In the genomic region with DNA sequence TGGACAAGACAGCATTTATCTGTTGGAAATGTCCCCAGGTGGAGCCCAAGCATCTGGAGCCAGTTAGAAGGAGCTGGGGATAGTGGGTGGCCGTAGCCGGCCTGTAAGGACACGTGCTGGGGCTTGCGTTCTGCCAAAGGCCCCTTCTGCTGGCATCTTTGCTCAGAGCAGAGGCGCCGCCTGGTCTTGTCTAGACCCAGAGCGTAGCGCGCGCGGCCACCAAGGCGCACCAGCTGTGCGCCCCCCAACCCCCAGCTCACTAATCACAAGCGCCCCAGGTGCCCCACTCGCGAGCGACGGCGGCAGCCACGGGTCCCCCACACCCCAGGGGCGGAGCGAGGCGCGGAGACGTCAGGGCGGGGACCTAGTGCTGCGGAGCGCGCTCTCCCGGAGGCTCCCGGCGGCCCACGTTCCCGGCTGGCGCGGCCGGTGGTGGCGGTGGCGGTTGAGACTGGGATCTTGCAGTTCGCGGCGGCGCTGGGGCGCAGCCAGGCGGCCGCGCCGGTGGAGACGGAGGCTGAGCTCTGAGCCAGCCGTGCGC, we compare ENCODE assay signal across 9 mouse cellular contexts. TPM values are rescaled to one million over a fixed set of nuclear protein-coding genes. Genes with fewer than 3 reads are reported as not detected.
A peak's percentile ranks its signal among the peaks of the same experiment; 100 is the strongest.
DNase-seq lines count a peak whose midpoint lies in the region; ATAC-seq lines count a peak whose summit lies in the region.
"Had no signal": no experiment of that assay in that cellular context is flagged by ENCODE, and none has a peak within 500 bp of the region (broad histone marks: within the 10 kb centered on the region; RNA-seq: fewer than 3 reads in every experiment).

A gene (plus strand): TSS at position 514 of the 541 bp plus-strand sequence.

- H3K4me2 ChIP-seq in embryonic facial prominence, embryonic 15.5 days (replicated peaks), result peak within 1 kb of the TSS; percentile 87
- peak within 1 kb of the TSS; percentile 76 for H3K4me2 ChIP-seq in heart, embryonic 13.5 days

- H3K9me3 ChIP-seq in embryonic facial prominence, embryonic 15.5 days (replicated peaks), result no peaks in the 10 kb centered on the region
- H3K9me3 ChIP-seq in heart, embryonic 13.5 days, result no peaks in the 10 kb centered on the region

- peak within 1 kb of the TSS; percentile 87 for H3K27ac ChIP-seq in embryonic facial prominence, embryonic 15.5 days (replicated peaks)
- peak within 1 kb of the TSS; percentile 98 for H3K27ac ChIP-seq in heart, embryonic 13.5 days (replicated peaks)
- H3K27ac ChIP-seq: macrophage had no signal

- DNase-seq in kidney, adult 18-20 months, result peak; percentile 16
- DNase-seq in kidney, adult 8-10 months, result no peak
- DNase-seq in layer of hippocampus, adult 8-10 months (ENCODE audit: low spot score in 2 of 2), result peak; percentile 34 to 62
- DNase-seq in lung, adult 18-20 months, result peak; percentile 40 to 56
- DNase-seq in ovary, postnatal 36 days (ENCODE audit: low spot score), result peak; percentile 74
- DNase-seq in urinary bladder, postnatal 36 days (ENCODE audit: low spot score in 2 of 2), result peak; percentile 23 to 39

- ATAC-seq in embryonic facial prominence, embryonic 15.5 days (ENCODE audit: insufficient number of reproducible peaks, low FRiP score, low TSS enrichment, low read depth), result peak; percentile 84
- ATAC-seq in heart, embryonic 13.5 days (ENCODE audit: extremely low read depth, insufficient number of reproducible peaks, low FRiP score, low TSS enrichment), result peak; percentile 52

- peak within 1 kb of the TSS; percentile 50 for H3K9ac ChIP-seq in embryonic facial prominence, embryonic 15.5 days
- H3K9ac ChIP-seq in heart, embryonic 13.5 days, result peak within 1 kb of the TSS; percentile 98

- H3K27me3 ChIP-seq in embryonic facial prominence, embryonic 15.5 days, result no peaks in the 10 kb centered on the region
- no peaks in the 10 kb centered on the region for H3K27me3 ChIP-seq in heart, embryonic 13.5 days (replicated peaks)

- H3K4me1 ChIP-seq in embryonic facial prominence, embryonic 15.5 days, result peaks cover 42% of the 10 kb centered on the region
- peaks cover 67% of the 10 kb centered on the region for H3K4me1 ChIP-seq in heart, embryonic 13.5 days

- H3K4me3 ChIP-seq in embryonic facial prominence, embryonic 15.5 days (replicated peaks), result peak within 1 kb of the TSS; percentile 61
- H3K4me3 ChIP-seq in heart, embryonic 13.5 days, result peak within 1 kb of the TSS; percentile 79

- no peaks in the 10 kb centered on the region for H3K36me3 ChIP-seq in embryonic facial prominence, embryonic 15.5 days
- H3K36me3 ChIP-seq in heart, embryonic 13.5 days, result peaks cover 8% of the 10 kb centered on the region

- 2% methylated on average over 51 of the region's 51 CpGs for WGBS in embryonic facial prominence, embryonic 15.5 days
- WGBS in heart, embryonic 13.5 days, result under 1% methylated on average over 51 of the region's 51 CpGs

RNA-seq across cellular contexts. Expression of the gene that starts here (rescaled TPM):
- 24.8 and 27.6 TPM in 2 replicates for polyA plus RNA-seq in embryonic facial prominence, embryonic 15.5 days (2015; fragmentation: Nextera tagmentation; extraction: Ambion mirVana)
- polyA plus RNA-seq in heart, embryonic 13.5 days (2015; fragmentation: Nextera tagmentation; extraction: Ambion mirVana), result 49.3 and 52.6 TPM in 2 replicates
- 10 to 100 TPM; 24.3 to 29.7 (median 26.2) TPM for total RNA-seq in layer of hippocampus, adult 8-10 months (2022)
- polyA plus RNA-seq: macrophage had no signal

Comparison
In these comparisons a context has a peak if more than half of its experiments do, and no peak if none do; other contexts are left out.
1. DNase-seq: peak in kidney, adult 18-20 months (single experiment), layer of hippocampus, adult 8-10 months (2 of 2), lung, adult 18-20 months (2 of 2), ovary, postnatal 36 days (single experiment) and urinary bladder, postnatal 36 days (2 of 2); none in kidney, adult 8-10 months (0 of 2).